Mouse (Mus musculus) spleen, postnatal 36 days (tissue): ENCODE data around the gene Rnf222.
A peak's percentile ranks its signal among the peaks of the same experiment; 100 is the strongest.
"Not testable (repeated sequence)": the region's sequence is repeated elsewhere in the genome, so short reads cannot be mapped to it uniquely, and the experiment has no call there.

Source experiments
- DNase-seq, 2 experiments: peaks; one replicate each; pipeline ENCODE4 v3.0.0; 2022; ENCODE audit warnings: low spot score in 2 of 2, mixed read lengths in 1 of 2

The Rnf222 gene

GRCm38 (mm10) chr11:68908846-68909503 is 20.6 kb downstream of the Rnf222 start:
- no peak for DNase-seq

- no peak for DNase-seq
Observed at GRCm38 (mm10) chr11:68911531-68912177, 23.3 kb downstream of the Rnf222 start.

- no peak for DNase-seq
Observed at GRCm38 (mm10) chr11:68914566-68914965, 26.2 kb downstream of the Rnf222 start.

- DNase-seq: no peak
Observed at GRCm38 (mm10) chr11:68923191-68923590, 34.8 kb downstream of the Rnf222 start.

GRCm38 (mm10) chr11:68924749-68925148 is 36.4 kb downstream of the Rnf222 start:
- no peak for DNase-seq

GRCm38 (mm10) chr11:68926981-68927380 is 38.6 kb downstream of the Rnf222 start, which contains the start of gene Odf4:
Gene Odf4 (minus strand): TSS chr11:68927081.
- DNase-seq: no peak

GRCm38 (mm10) chr11:68929947-68930346 is 41.6 kb downstream of the Rnf222 start:
- no peak for DNase-seq

- DNase-seq: no peak
Observed at GRCm38 (mm10) chr11:68933885-68934507, 45.6 kb downstream of the Rnf222 start.

GRCm38 (mm10) chr11:68936951-68937350 is 48.6 kb downstream of the Rnf222 start:
- not testable (repeated sequence) for DNase-seq

- peak; percentile 83 to 84 for DNase-seq
Observed at GRCm38 (mm10) chr11:68939451-68940304, 51.3 kb downstream of the Rnf222 start.

- no peak for DNase-seq
Observed at GRCm38 (mm10) chr11:68940516-68940915, 52.2 kb downstream of the Rnf222 start.

- no peak for DNase-seq
Observed at GRCm38 (mm10) chr11:68942731-68943130, 54.4 kb downstream of the Rnf222 start.

- no peak for DNase-seq
Observed at GRCm38 (mm10) chr11:68945245-68945644, 56.9 kb downstream of the Rnf222 start.
